Mouse (Mus musculus) neural tube, embryonic 15.5 days (tissue): ENCODE data around the gene Mpdu1. TPM values are rescaled to one million over a fixed set of nuclear protein-coding genes. Genes with fewer than 3 reads are reported as not detected.

Experiments
- ATAC-seq: fragments of 200-750 bp; cut with Nextera tagmentation; 2 replicates; pipeline ENCODE4 v1.8.0; 2017; ENCODE audit warnings: mild to moderate bottlenecking, moderate TSS enrichment, moderate library complexity; ENCODE audit not compliant: low FRiP score
- H3K27ac ChIP-seq: fragments of 300-500 bp; sonication (generic); replicated peaks from 2 replicates; pipeline ENCODE4 v1.5.1; 2015; ENCODE audit warnings: mild to moderate bottlenecking, inconsistent platforms
- H3K27me3 ChIP-seq: fragments of 300-500 bp; sonication (generic); replicated peaks from 2 replicates; pipeline ENCODE4 v1.6.1; 2015; ENCODE audit warnings: inconsistent platforms
- H3K36me3 ChIP-seq: fragments of 300-500 bp; sonication (generic); 2 replicates; pipeline ENCODE4 v1.6.1; 2015; ENCODE audit warnings: inconsistent platforms
- H3K4me1 ChIP-seq: fragments of 300-500 bp; sonication (generic); 2 replicates; pipeline ENCODE4 v1.6.1; 2015; ENCODE audit warnings: inconsistent platforms
- H3K4me2 ChIP-seq: fragments of 300-500 bp; sonication (generic); 2 replicates; pipeline ENCODE4 v1.6.1; 2015; ENCODE audit warnings: inconsistent platforms, mild to moderate bottlenecking, moderate library complexity
- H3K4me3 ChIP-seq: fragments of 300-500 bp; sonication (generic); replicated peaks from 2 replicates; pipeline ENCODE4 v1.5.1; 2015; ENCODE audit warnings: mild to moderate bottlenecking, inconsistent platforms
- H3K9ac ChIP-seq: fragments of 300-500 bp; sonication (generic); replicated peaks from 2 replicates; pipeline ENCODE4 v1.6.1; 2015; ENCODE audit warnings: mild to moderate bottlenecking, inconsistent platforms
- H3K9me3 ChIP-seq: fragments of 300-500 bp; sonication (generic); replicated peaks from 2 replicates; pipeline ENCODE4 v1.6.1; 2016; ENCODE audit warnings: inconsistent platforms
- WGBS: fragments of 180-500 bp; shearing (Covaris S2); methylation state at CpG from one replicate; pipeline ENCODE4 v1.1.7; 2015; ENCODE audit warnings: mixed read lengths; 5-methylcytosine and 5-hydroxymethylcytosine counted together
- polyA plus RNA-seq: library from polyadenylated mRNA; unstranded; fragments of >200 nt; fragmentation: Nextera tagmentation; extraction: Ambion mirVana; gene quantifications from 2 replicates; pipeline ENCODE4 v1.2.1, GENCODE M21; 2015

Gene Mpdu1
- polyA plus RNA-seq, result 95.1 and 101 TPM in 2 replicates

DNA sequence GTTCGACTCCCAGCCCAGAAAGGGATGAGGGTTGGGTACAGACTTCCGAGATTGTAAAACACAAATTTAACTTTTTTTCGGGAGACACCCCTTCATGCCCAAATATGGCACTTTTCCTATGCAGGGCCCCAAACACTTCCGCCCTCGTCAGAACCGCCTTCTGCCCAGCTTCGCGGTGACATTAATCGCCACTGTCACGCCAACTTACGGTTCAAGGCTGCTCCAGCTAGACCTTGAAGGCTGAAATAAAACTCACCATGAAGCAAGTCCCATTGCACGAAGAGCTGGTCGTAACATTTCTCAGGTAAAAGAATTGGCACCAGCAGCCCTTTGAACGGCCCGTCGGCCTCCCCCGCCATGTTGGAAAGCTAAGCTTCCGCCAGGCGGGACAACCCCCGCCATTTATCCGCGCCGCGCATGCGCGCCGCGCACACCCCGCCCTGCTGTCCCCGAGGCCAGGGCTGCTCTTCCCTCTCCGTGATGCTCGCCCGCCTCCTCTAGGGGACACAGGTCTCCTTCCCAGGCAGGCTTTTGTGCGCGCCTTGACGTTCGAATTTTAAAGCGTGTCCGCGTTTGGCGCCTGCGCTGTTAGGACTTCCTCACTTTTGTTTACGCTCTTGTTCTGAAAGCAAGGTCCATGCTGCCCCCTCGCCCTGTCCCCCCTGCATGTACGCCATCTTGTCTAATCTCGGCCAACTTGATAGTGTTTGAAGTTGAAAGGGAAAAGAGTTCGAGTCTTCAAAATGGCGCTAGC lies at the start of gene Mpdu1:
TSS of gene Mpdu1 (minus strand) at position 430 of the 754 bp plus-strand sequence.
- H3K27ac ChIP-seq, result peak within 1 kb of the TSS; percentile 97
- H3K9ac ChIP-seq, result peak within 1 kb of the TSS; percentile 61
- H3K36me3 ChIP-seq, result peaks cover 58% of the 10 kb centered on the region
- H3K4me3 ChIP-seq, result peak within 1 kb of the TSS; percentile 66
- ATAC-seq, result peak; percentile 95
- no peaks in the 10 kb centered on the region for H3K27me3 ChIP-seq
- WGBS, result under 1% methylated on average over 48 of the region's 48 CpGs
- no peaks in the 10 kb centered on the region for H3K9me3 ChIP-seq
- H3K4me2 ChIP-seq, result peak within 1 kb of the TSS; percentile 65
- H3K4me1 ChIP-seq, result peaks cover 28% of the 10 kb centered on the region

- no peak overlapping the region for H3K4me2 ChIP-seq
- no peak overlapping the region for H3K27ac ChIP-seq
- no peak overlapping the region for H3K9ac ChIP-seq
- no peaks in the 10 kb centered on the region for H3K27me3 ChIP-seq
- 0 out of 2 replicates have a peak, but pooled peaks cover 3% of the 10 kb centered on the region for H3K4me1 ChIP-seq
- 86% methylated on average over 2 of the region's 2 CpGs for WGBS
- ATAC-seq, result no peak
- H3K4me3 ChIP-seq, result no peak overlapping the region
- H3K36me3 ChIP-seq, result no peaks in the 10 kb centered on the region
- H3K9me3 ChIP-seq, result no peaks in the 10 kb centered on the region
Observed at GRCm38 (mm10) chr11:69711082-69711481, 48.6 kb upstream of the Mpdu1 start.

DNA sequence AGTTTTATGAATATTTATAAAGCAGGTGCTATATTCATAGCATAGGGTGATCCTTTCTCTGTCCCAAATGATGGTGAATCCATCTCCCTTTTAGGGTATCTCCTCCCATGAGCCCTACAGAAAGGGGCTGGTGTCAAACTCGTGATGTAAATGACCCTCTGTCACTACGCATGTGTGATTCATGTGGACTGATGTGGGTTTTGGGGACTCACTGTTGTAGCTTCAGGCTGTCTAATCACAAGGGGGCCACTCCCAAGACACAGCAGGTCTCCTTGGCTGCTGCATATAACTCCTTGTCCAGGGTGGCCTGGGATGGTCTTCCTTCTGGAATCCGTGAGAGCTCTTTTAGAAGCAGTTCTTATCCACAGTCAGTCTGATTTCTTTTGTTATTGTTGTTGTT lies 48.0 kb upstream of the Mpdu1 start:
- 67% methylated on average over 3 of the region's 3 CpGs for WGBS

GRCm38 (mm10) chr11:69709554-69710446 lies 47.4 kb upstream of the Mpdu1 start:
- 0 out of 2 replicates have a peak, but pooled peaks cover 3% of the 10 kb centered on the region for H3K4me1 ChIP-seq
- H3K9ac ChIP-seq, result no peak overlapping the region
- H3K4me2 ChIP-seq, result no peak overlapping the region
- no peak for ATAC-seq
- WGBS, result 57% methylated on average over 11 of the region's 11 CpGs
- no peak overlapping the region for H3K27ac ChIP-seq
- H3K27me3 ChIP-seq, result no peaks in the 10 kb centered on the region
- H3K4me3 ChIP-seq, result no peak overlapping the region
- H3K9me3 ChIP-seq, result no peaks in the 10 kb centered on the region
- no peaks in the 10 kb centered on the region for H3K36me3 ChIP-seq

More for the DNA sequence above, 48.0 kb upstream of the Mpdu1 start:
- no peak overlapping the region for H3K9ac ChIP-seq
- no peak overlapping the region for H3K27ac ChIP-seq
- no peak overlapping the region for H3K4me3 ChIP-seq
- H3K27me3 ChIP-seq, result no peaks in the 10 kb centered on the region
- no peak overlapping the region for H3K4me2 ChIP-seq
- H3K9me3 ChIP-seq, result no peaks in the 10 kb centered on the region
- H3K4me1 ChIP-seq, result 0 out of 2 replicates have a peak, but pooled peaks cover 3% of the 10 kb centered on the region
- no peaks in the 10 kb centered on the region for H3K36me3 ChIP-seq
- ATAC-seq, result no peak

DNA sequence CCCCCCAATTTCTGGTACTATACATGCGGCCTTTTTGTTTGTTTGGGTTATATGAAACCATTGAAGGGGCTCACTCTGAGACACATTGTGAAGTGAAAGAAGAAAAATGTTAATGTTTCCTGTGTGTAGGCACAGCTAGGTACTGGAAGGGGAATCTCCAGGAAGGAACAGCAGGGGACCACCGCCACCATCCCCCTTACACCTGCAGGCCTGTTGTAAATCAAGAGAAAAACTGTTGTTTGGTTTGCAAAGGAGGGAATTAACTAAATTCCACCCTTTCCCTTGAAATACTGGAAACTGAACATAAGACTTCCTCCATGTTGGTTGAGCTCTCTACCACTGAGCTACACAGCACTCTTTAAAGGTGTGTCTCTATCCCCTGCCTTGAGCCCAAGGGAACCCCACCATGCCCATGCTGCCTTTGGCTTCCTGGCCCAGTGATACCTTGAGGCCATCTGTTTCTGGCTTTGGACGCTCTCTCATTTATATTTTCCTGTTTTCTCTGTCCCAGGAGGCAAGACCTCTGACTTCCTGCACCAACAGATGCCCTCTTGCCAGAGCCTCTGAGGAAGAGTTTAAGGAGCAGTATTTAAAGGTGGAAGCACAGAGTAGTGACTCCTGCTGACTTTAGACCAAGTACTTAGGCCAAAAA lies 46.3 kb upstream of the Mpdu1 start:
- H3K36me3 ChIP-seq, result no peaks in the 10 kb centered on the region
- WGBS, result 80% methylated on average over 3 of the region's 3 CpGs

DNA sequence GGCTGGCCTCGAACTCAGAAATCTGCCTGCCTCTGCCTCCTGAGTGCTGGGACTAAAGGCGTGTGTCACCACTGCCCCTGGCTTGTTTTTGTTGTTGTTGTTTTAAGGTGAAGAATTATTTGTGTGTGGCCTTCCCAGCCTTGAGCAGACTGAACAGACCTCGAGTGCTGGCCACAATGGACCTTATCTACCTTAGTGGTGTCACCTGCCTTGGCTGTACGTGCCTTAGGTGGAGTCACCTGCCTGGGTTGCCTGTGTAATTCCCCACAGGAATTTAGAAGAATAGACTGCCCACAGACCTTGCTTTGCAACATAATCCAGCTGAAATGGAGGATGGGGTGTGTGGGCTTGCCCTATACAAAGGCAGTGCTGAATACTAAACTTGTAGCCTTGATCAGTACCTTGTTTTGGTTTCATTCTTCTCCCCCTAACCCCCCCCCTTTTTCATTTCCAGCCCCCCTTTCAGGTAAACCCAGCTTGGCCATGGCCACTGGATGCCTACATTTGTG lies 45.5 kb upstream of the Mpdu1 start:
- H3K4me1 ChIP-seq, result 0 out of 2 replicates have a peak, but pooled peaks cover 3% of the 10 kb centered on the region
- no peak overlapping the region for H3K4me2 ChIP-seq
- H3K9ac ChIP-seq, result no peak overlapping the region
- H3K27ac ChIP-seq, result no peak overlapping the region
- H3K36me3 ChIP-seq, result no peaks in the 10 kb centered on the region
- 87% methylated on average over 4 of the region's 4 CpGs for WGBS
- no peak for ATAC-seq
- no peak overlapping the region for H3K4me3 ChIP-seq
- H3K27me3 ChIP-seq, result no peaks in the 10 kb centered on the region
- no peaks in the 10 kb centered on the region for H3K9me3 ChIP-seq

More for the DNA sequence above, 46.3 kb upstream of the Mpdu1 start:
- H3K9ac ChIP-seq, result no peak overlapping the region
- H3K4me1 ChIP-seq, result 0 out of 2 replicates have a peak, but pooled peaks cover 3% of the 10 kb centered on the region
- no peak overlapping the region for H3K27ac ChIP-seq
- H3K9me3 ChIP-seq, result no peaks in the 10 kb centered on the region
- H3K27me3 ChIP-seq, result no peaks in the 10 kb centered on the region
- no peak overlapping the region for H3K4me2 ChIP-seq
- no peak overlapping the region for H3K4me3 ChIP-seq
- no peak for ATAC-seq

DNA sequence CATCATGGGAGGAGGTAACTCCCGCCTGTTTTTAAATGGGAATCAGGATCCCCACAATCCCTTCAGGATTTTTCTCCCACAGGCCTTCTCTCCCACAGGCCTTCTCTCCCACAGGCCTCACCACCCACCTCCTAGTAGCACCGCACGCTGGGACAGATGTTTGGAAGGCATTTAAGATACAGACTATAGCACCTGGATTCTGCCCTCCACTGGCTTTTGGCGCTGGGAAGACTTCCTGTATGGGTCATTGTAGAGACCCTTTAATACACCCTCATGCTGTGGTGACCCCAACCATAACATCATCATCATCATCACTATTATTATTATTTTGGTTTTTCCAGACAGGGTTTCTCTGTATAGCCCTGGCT lies 45.0 kb upstream of the Mpdu1 start:
- no peaks in the 10 kb centered on the region for H3K36me3 ChIP-seq
- H3K4me3 ChIP-seq, result no peak overlapping the region
- no peak overlapping the region for H3K4me2 ChIP-seq
- no peaks in the 10 kb centered on the region for H3K27me3 ChIP-seq
- WGBS, result 88% methylated on average over 4 of the region's 4 CpGs
- no peak overlapping the region for H3K27ac ChIP-seq
- 0 out of 2 replicates have a peak, but pooled peaks cover 3% of the 10 kb centered on the region for H3K4me1 ChIP-seq
- no peaks in the 10 kb centered on the region for H3K9me3 ChIP-seq
- no peak for ATAC-seq
- H3K9ac ChIP-seq, result no peak overlapping the region

DNA sequence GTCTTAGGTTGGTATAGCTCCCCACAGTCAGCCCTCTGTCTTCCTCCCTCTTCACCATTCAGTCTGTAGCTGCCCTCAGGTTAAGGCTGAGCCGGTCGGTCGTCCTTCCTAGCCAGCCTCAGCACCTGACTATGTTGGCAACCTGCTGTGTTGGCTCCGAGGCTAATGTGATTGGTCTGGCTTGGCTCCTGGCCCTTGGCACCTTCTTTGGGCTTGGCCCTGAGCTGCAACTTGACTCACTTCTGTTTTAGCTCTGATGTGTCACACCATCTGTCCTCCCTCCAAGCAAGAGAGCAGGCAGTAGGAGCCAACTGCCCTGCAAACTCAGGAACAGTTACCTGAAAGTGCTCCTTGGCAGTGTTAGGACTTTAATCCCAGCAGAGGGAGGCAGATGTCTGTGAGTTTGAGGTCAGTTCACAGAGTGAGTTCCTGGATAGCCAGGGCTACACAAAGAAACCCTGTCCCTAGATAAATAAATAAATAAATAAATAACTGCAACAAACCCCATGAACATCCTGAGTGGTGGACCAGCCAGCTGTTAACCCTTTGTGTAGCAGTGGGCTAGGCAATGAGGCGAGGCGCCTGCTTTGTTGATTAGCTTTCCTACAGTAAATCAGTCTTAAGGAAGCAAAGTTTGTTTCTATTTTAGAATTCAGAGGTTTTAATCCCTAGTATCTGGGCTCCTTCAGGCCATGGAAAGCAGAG lies 44.5 kb upstream of the Mpdu1 start:
- Histone ChIP-seq H3K4me3 (no peak overlapping the region), H3K4me2 (no peak overlapping the region), H3K27ac (no peak overlapping the region), H3K27me3 (no peaks in the 10 kb centered on the region), H3K9ac (no peak overlapping the region), H3K36me3 (no peaks in the 10 kb centered on the region), H3K4me1 (0 out of 2 replicates have a peak, but pooled peaks cover 3% of the 10 kb centered on the region), H3K9me3 (no peaks in the 10 kb centered on the region)
- WGBS, result 48% methylated on average over 6 of the region's 6 CpGs
- ATAC-seq, result no peak

GRCm38 (mm10) chr11:69704613-69705010 lies 42.2 kb upstream of the Mpdu1 start:
- ATAC-seq, result no peak
- Histone ChIP-seq H3K27me3 (no peaks in the 10 kb centered on the region), H3K9ac (no peak overlapping the region), H3K4me1 (0 out of 2 replicates have a peak, but pooled peaks cover 3% of the 10 kb centered on the region), H3K36me3 (no peaks in the 10 kb centered on the region), H3K9me3 (no peaks in the 10 kb centered on the region), H3K4me2 (no peak overlapping the region), H3K27ac (no peak overlapping the region), H3K4me3 (no peak overlapping the region)
- 55% methylated on average over 2 of the region's 2 CpGs for WGBS

DNA sequence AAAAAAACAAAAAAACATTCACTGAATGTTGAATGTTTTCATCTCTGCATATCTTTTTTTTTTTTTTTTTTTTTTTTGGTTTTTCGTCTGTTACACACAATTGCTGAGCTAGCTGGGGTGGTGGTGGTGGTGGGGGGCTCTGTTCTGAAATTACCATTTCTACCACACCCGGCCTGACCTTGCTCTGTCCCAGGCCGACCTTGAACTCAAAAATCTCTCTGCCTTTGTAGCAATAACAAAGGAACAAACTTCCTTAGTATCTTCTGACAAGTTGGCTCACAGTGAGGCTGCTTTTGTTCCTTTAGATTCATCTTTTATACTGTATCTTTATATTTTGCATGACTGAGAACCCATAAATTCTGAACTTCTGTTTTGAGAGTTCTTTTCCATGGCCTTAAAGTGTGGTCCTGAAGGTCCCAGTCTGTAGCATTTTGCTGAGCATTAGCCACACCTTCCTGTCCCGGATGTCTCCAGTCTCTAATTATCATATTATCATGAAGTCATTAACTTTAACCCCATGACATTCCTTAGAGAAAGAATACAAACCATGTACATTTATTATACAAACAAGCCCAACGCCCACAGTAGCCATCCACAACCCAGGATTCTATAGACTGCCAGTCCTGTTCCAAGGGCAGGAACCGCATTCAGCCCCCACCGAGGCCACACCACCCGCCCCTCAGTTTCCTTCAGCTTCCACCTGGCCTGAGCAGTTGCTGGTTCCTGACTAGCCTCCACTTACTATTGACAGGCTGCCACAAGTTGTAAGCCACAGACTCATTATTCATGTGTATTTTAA lies 41.6 kb upstream of the Mpdu1 start:
- WGBS, result 73% methylated on average over 8 of the region's 8 CpGs
- H3K4me1 ChIP-seq, result 0 out of 2 replicates have a peak, but pooled peaks cover 3% of the 10 kb centered on the region
- H3K36me3 ChIP-seq, result no peaks in the 10 kb centered on the region
- H3K9ac ChIP-seq, result no peak overlapping the region
- no peak overlapping the region for H3K4me2 ChIP-seq
- no peak for ATAC-seq
- H3K9me3 ChIP-seq, result no peaks in the 10 kb centered on the region
- no peak overlapping the region for H3K27ac ChIP-seq
- H3K27me3 ChIP-seq, result no peaks in the 10 kb centered on the region
- no peak overlapping the region for H3K4me3 ChIP-seq
